Mouse (Mus musculus) cortical plate, adult 2 months (tissue): ENCODE measurements around the gene Kdm6b.
"Not testable (repeated sequence)": the region's sequence is repeated elsewhere in the genome, so short reads cannot be mapped to it uniquely, and the experiment has no call there.

Source experiments
- CTCF ChIP-seq: fragments of 200-500 bp; IDR thresholded peaks from 2 replicates; pipeline ENCODE4 v1.5.1; 2011; ENCODE audit warnings: mild to moderate bottlenecking, control low read depth, low read length; ENCODE audit not compliant: insufficient read depth; ENCODE audit errors: extremely low read depth
- POLR2A ChIP-seq: fragments of 200-500 bp; IDR thresholded peaks from 2 replicates; pipeline ENCODE4 v1.6.1; 2011; ENCODE audit warnings: mild to moderate bottlenecking, low read length, control low read depth; ENCODE audit not compliant: insufficient read depth; ENCODE audit errors: extremely low read depth

DNA sequence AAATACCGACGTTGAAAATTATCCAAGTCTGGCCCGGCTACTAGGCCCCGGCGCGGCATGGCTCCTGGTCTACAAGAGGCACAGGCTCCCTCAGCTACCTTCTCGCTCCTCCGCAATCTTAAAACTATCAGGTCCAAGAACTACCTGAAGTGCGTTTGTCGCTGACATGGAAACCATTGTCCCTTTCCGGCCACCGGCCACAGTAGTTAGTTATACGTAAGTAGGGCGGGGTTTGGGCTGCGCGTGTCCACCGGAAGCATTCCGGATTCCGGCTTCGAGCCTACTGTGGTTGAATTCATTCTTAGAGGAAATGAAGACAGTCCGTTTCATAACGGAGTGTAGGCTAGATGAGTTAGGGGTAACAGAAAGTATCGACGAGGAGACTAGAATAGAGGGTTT lies 18.2 kb downstream of the Kdm6b start, which contains the start of the genes Naa38 and Cyb5d1:
- not testable (repeated sequence) for TF ChIP-seq CTCF
- TF ChIP-seq POLR2A = peak; percentile 45; the same call in 1 of the 2 replicates
